Comparison of ENCODE assay signal across 17 mouse cellular contexts in the genomic region with DNA sequence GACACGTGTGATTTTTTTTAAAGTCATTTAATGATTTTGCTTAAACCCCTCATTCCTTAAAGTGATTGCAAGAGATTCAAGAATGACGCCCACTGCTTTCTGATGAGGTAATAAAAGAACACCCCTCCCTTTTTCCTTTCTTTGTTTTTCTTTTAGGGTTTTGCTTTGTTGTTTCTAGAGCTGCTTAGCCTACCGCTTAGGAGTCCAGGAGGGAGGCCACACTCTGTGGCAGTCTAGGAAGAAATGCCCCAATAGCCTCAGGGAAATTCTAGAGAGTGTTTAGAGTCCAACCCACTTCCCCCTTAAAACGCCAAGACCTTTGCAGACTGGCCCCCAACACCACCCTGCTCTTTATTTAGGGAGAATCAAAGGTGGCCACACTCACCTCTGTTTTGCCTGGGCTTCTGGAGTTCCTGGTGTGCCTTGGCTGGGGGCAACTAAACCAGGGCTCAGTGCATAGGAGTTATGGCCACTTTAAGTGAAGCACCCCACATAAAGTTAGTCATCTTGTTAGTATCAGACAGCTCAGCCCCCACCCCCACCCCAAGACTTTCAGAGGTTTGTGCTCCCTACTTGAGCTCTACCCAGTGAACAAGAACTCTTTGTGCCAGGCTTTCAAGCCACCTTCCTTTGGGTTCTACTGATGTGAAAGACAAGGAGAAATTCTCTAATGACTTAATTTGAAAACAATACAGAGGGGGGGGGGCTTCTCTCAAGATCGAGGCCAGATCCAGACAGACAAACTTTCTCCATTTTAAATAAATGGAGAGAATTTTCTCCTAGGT. TPM values are rescaled to one million over a fixed set of nuclear protein-coding genes. Genes with fewer than 3 reads are reported as not detected.
A peak's percentile ranks its signal among the peaks of the same experiment; 100 is the strongest.
DNase-seq lines count a peak whose midpoint lies in the region; ATAC-seq and TF ChIP-seq lines count a peak whose summit lies in the region.
"Had no signal": no experiment of that assay in that cellular context is flagged by ENCODE, and none has a peak within 500 bp of the region (broad histone marks: within the 10 kb centered on the region; RNA-seq: fewer than 3 reads in every experiment).

No protein-coding gene starts in this region.

- no peak for TF ChIP-seq CTCF in layer of hippocampus, adult 2 months (conservative IDR thresholded peaks at IDR 0.05)
- TF ChIP-seq CTCF in olfactory bulb, adult 2 months (IDR thresholded peaks at IDR 0.05; ENCODE audit: insufficient read depth, low read depth, low read length), result no peak

- H3K27ac ChIP-seq in layer of hippocampus, adult 2 months, result peak overlapping the region; percentile 47; the same call in 1 of the 2 replicates
- peak overlapping the region; percentile 89 for H3K27ac ChIP-seq in forebrain, embryonic 16.5 days (ENCODE audit: low read length)
- H3K27ac ChIP-seq in midbrain, embryonic 12.5 days (replicated peaks), result peak overlapping the region; percentile 95
- H3K27ac ChIP-seq in olfactory bulb, adult 2 months (ENCODE audit: insufficient read depth, low read depth, low read length), result peak overlapping the region; percentile 50

- peaks cover 49% of the 10 kb centered on the region for H3K4me1 ChIP-seq in forebrain, embryonic 16.5 days (replicated peaks; ENCODE audit: control insufficient read depth, insufficient read depth, low read length)
- H3K4me1 ChIP-seq in midbrain, embryonic 12.5 days, result peaks cover 55% of the 10 kb centered on the region
- peaks cover 13% of the 10 kb centered on the region for H3K4me1 ChIP-seq in olfactory bulb, adult 2 months (ENCODE audit: control insufficient read depth, insufficient read depth, low read length)

- H3K9me3 ChIP-seq in forebrain, embryonic 16.5 days (ENCODE audit: control insufficient read depth, low read length), result no peaks in the 10 kb centered on the region
- no peaks in the 10 kb centered on the region for H3K9me3 ChIP-seq in midbrain, embryonic 12.5 days

- H3K36me3 ChIP-seq in forebrain, embryonic 16.5 days (ENCODE audit: control insufficient read depth, insufficient read depth), result no peaks in the 10 kb centered on the region
- H3K36me3 ChIP-seq in midbrain, embryonic 12.5 days, result no peaks in the 10 kb centered on the region

- TF ChIP-seq POLR2A in olfactory bulb, adult 2 months (IDR thresholded peaks at IDR 0.05; ENCODE audit: insufficient read depth, low read depth, low read length), result no peak

- H3K4me2 ChIP-seq in forebrain, embryonic 16.5 days (ENCODE audit: low read length), result peak overlapping the region; percentile 66
- H3K4me2 ChIP-seq in midbrain, embryonic 12.5 days (replicated peaks), result peak overlapping the region; percentile 72

- H3K9ac ChIP-seq in forebrain, embryonic 16.5 days (replicated peaks; ENCODE audit: low read depth, low read length), result peak overlapping the region; percentile 69
- peak overlapping the region; percentile 74 for H3K9ac ChIP-seq in midbrain, embryonic 12.5 days (replicated peaks)

- DNase-seq in layer of hippocampus, adult 2 months (ENCODE audit: low spot score in 2 of 2), result no peak
- no peak for DNase-seq in layer of hippocampus, postnatal 36 days
- no peak for DNase-seq in urinary bladder, postnatal 36 days (ENCODE audit: low spot score in 2 of 2)
- no peak for DNase-seq in gastrocnemius, postnatal 4 days (ENCODE audit: low spot score in 2 of 2)
- DNase-seq in lung, adult 18-20 months, result no peak
- DNase-seq: cerebellum, postnatal 25 days; gastrocnemius, postnatal 14 days; left cerebral cortex, postnatal 4 days had no signal

- ATAC-seq in forebrain, embryonic 16.5 days, result no peak
- no peak for ATAC-seq in midbrain, embryonic 12.5 days (ENCODE audit: low FRiP score, low read depth)
- ATAC-seq: intestine, embryonic 16.5 days had no signal

- peaks cover 5% of the 10 kb centered on the region; the same call in 1 of the 2 replicates for H3K27me3 ChIP-seq in forebrain, embryonic 16.5 days (replicated peaks; ENCODE audit: control insufficient read depth, insufficient read depth, low read length)
- peaks cover 72% of the 10 kb centered on the region for H3K27me3 ChIP-seq in midbrain, embryonic 12.5 days

- peak overlapping the region; percentile 42 for H3K4me3 ChIP-seq in layer of hippocampus, adult 2 months
- H3K4me3 ChIP-seq in forebrain, embryonic 16.5 days (replicated peaks; ENCODE audit: low read length), result peak overlapping the region; percentile 39
- peak overlapping the region; percentile 43 for H3K4me3 ChIP-seq in midbrain, embryonic 12.5 days
- H3K4me3 ChIP-seq in olfactory bulb, adult 2 months (ENCODE audit: insufficient read depth, low read depth, low read length), result peak overlapping the region; percentile 35
- H3K4me3 ChIP-seq: erythroblast, embryonic 14.5 days had no signal

- 8% methylated on average over 5 of the region's 5 CpGs for WGBS in forebrain, embryonic 16.5 days
- WGBS in midbrain, embryonic 12.5 days, result under 1% methylated on average over 5 of the region's 5 CpGs
- 34% methylated on average over 5 of the region's 5 CpGs for WGBS in olfactory bulb, adult 2 months

RNA-seq across cellular contexts. Expression of a gene that starts 4.5 kb away (rescaled TPM):
- total RNA-seq in layer of hippocampus, adult 2 months (2021), result 10 to 100 TPM; 11.8 TPM
- 1 to 10 TPM; 9.7 to 10.0 TPM for total RNA-seq in layer of hippocampus, postnatal 36 days (2021)
- 4.4 and 4.5 TPM in 2 replicates for polyA plus RNA-seq in forebrain, embryonic 16.5 days (2015; fragmentation: Nextera tagmentation; extraction: Ambion mirVana)
- polyA plus RNA-seq in midbrain, embryonic 12.5 days (2016; fragmentation: Nextera tagmentation; extraction: Ambion mirVana), result 6.5 and 8.4 TPM in 2 replicates
- polyA plus RNA-seq in olfactory bulb, adult 2 months (2012; ENCODE audit: insufficient read depth, insufficient read length, low replicate concordance, missing spikeins), result not detected in 2 replicates
- total RNA-seq in gastrocnemius, postnatal 4 days (2021), result not detected
- total RNA-seq: gastrocnemius, postnatal 14 days; megakaryocyte-erythroid progenitor cell, adult 5-6 weeks had no signal
- polyA plus RNA-seq: heart, embryonic 16.5 days; intestine, embryonic 16.5 days; liver, embryonic 16.5 days; spleen, adult 2 months had no signal

Comparison
In these comparisons a context has a peak if more than half of its experiments do, and no peak if none do; other contexts are left out.
1. RNA of a gene that starts 4.5 kb away (total RNA-seq): 11.8 TPM in layer of hippocampus, adult 2 months and 9.7 to 10.0 TPM in layer of hippocampus, postnatal 36 days; not detected in gastrocnemius, postnatal 4 days; every median in the first group is over 10 times any median in the second.
2. Peak in every context shown above with its lines, with median percentiles within 50 percentile points of each other: H3K27ac ChIP-seq and H3K4me3 ChIP-seq.